Mouse (Mus musculus) olfactory bulb, adult 2 months (tissue): ENCODE results near the gene Gm20715.

Source experiments
- CTCF ChIP-seq: fragments of 200-500 bp; IDR thresholded peaks from 2 replicates; pipeline ENCODE4 v1.5.1; 2012; ENCODE audit warnings: low read depth, mild to moderate bottlenecking, low read length, moderate library complexity; ENCODE audit not compliant: insufficient read depth
- POLR2A ChIP-seq: fragments of 200-500 bp; IDR thresholded peaks from 2 replicates; pipeline ENCODE4 v1.6.1; 2012; ENCODE audit warnings: mild to moderate bottlenecking, low read depth, low read length, moderate library complexity; ENCODE audit not compliant: insufficient read depth

DNA sequence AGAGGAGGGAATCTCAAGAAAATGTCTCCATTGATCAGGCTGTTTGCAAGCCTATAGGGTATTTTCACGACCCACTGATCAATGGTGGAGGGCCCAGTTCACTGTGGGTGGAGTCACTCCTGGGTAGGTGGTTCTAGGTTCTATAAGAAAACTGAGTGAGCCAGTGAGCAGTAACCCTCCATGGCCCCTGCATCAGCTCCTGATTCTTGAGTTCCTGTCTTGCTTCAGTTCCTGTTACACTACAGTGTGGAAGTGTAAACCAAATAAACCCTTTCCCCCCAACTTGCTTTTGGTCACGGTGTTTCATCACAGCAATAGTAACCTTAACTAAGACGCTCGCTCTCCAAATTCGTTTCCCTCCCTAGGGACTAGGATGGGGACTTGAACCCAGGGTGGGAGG, 21.1 kb upstream of the Gm20715 start:
- TF ChIP-seq POLR2A: no peak
- TF ChIP-seq CTCF: no peak
